Mouse (Mus musculus) ovary, postnatal 36 days (tissue): ENCODE results near the gene Etv3.

Source experiments
- DNase-seq: peaks from one replicate; pipeline ENCODE4 v3.0.0; 2022; ENCODE audit warnings: low spot score, mixed read lengths

Gene Etv3

GRCm38 (mm10) chr3:87560156-87560555 is 34.9 kb downstream of the Etv3 start:
- no peak for DNase-seq

GRCm38 (mm10) chr3:87561434-87561833 is 36.2 kb downstream of the Etv3 start:
- DNase-seq: no peak

GRCm38 (mm10) chr3:87562370-87562769 is 37.2 kb downstream of the Etv3 start:
- DNase-seq: peak; percentile 78

GRCm38 (mm10) chr3:87563466-87563865 is 38.3 kb downstream of the Etv3 start:
- no peak for DNase-seq

GRCm38 (mm10) chr3:87565623-87566022 is 40.4 kb downstream of the Etv3 start:
- no peak for DNase-seq

GRCm38 (mm10) chr3:87566066-87566465 is 40.9 kb downstream of the Etv3 start:
- DNase-seq: peak; percentile 37

GRCm38 (mm10) chr3:87567497-87567896 is 42.3 kb downstream of the Etv3 start:
- no peak for DNase-seq

GRCm38 (mm10) chr3:87568681-87569080 is 43.5 kb downstream of the Etv3 start:
- no peak for DNase-seq

GRCm38 (mm10) chr3:87575766-87576165 is 50.6 kb downstream of the Etv3 start:
- no peak for DNase-seq

GRCm38 (mm10) chr3:87582259-87582658 is 57.1 kb downstream of the Etv3 start:
- DNase-seq: no peak
